Mouse (Mus musculus) spleen, postnatal 14 days (tissue): ENCODE measurements around the gene Mdk.

Source experiments
- DNase-seq, 2 experiments: peaks; one replicate each; pipeline ENCODE4 v3.0.0; 2021 to 2022; ENCODE audit warnings: low spot score in 2 of 2

Mdk gene

DNA sequence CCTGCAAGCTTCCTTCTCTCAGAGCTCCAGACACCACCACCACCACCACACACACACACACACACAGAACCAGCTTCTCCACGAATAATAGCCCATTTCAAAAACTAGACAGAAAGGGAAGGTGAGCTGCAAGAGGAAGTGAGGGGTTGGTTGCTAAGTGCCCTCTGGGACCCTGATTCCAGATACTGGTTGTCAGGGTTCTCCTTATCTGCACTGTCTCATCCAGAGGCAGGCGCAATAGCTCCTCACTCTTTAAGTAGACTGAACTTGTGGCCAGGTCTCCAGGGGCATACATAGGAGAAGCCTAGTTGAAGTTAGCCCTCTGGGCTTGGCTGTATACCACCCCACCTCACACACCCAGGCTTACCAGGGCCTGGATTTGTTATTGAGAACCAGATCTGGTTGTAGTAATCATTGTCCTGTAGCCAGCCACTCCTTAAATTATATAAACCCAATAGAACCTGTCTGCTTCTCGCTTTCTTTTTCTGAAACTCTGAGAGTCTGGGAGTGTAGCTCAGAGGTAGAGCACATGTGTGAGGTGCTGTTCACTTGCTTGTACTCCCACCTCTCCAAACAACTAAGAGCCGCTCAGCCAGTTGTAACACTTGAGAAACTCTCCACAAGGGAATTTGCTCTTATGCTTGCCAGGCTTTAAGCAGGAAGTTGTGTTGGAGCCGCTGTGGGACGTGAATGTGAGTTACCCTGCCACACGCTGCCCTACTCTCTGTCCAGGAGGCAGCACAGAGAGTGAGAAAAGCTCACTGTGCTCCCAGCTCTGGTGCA is 18.6 kb downstream of the Mdk start:
- no peak for DNase-seq

DNA sequence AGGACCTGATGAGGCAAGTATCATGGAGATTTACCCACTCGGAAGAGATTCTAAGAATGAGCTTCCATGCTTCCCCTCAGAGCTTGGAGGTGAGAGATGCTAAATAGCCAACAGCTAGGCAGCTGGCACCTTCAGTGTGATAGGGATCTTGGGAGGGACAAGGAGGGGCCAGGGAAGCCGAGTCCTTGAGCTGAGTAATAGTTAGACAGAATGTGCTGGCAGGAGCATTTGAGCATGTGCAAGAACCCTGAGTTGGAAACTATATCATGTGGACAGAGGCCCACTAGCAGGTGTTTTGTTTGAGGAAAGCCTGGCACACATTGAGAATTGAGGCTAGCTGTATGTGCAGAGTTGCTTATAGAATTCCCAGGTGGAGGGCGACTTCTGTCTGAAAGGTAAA is 19.5 kb downstream of the Mdk start:
- DNase-seq, result no peak

DNA sequence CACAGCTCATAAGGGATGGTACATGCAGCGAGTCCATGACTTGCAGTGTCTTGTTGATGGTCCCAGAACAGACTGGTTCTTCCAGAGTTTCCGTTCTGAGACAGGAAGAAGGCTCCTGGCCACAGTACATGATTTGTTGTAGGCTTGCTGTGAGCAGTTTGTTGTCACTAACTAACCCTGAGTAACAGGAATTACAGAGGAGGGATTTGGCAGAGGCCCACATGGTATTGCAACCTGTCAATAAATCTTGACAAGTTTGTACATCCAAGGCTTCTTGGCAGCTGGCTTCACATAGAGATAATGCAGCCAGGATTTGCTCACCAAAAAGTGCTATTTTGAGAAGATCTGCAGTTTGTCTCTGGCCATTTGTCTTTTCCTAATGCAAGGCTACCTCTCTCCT is 26.0 kb downstream of the Mdk start:
- no peak for DNase-seq

DNA sequence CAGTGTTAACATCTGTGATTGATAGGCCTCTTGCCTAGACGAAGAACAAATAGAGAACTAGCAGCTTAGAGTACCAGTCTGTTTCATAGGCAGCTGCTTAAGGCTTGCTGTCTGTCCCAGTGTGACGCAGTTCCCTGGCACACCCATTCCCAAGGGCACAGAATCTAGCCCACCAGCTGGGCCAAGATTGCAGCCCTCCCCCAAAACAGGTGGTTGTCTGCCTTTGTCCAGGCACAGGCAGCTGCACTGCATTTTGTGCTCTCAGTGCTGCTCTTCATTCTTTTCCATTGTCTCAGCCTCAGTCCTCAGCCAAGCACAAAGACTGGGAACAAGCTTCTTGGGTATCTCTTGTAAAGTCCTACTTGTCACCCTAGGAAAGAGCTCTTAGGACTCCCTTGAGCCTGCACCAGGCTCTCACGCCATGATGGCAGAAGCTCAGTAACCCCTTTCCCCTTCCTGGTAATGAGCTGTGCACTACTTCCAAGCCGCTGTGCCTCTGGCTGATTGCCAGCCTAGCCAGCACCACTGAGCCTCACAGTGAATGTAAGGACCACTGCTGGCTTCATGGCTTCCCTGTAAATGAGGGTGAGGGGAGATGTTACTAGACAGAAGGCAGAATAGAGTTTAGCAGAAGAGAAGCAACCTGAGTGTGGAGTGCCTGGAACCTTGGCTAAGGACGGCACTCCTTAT is 27.3 kb downstream of the Mdk start:
- DNase-seq, result no peak

DNA sequence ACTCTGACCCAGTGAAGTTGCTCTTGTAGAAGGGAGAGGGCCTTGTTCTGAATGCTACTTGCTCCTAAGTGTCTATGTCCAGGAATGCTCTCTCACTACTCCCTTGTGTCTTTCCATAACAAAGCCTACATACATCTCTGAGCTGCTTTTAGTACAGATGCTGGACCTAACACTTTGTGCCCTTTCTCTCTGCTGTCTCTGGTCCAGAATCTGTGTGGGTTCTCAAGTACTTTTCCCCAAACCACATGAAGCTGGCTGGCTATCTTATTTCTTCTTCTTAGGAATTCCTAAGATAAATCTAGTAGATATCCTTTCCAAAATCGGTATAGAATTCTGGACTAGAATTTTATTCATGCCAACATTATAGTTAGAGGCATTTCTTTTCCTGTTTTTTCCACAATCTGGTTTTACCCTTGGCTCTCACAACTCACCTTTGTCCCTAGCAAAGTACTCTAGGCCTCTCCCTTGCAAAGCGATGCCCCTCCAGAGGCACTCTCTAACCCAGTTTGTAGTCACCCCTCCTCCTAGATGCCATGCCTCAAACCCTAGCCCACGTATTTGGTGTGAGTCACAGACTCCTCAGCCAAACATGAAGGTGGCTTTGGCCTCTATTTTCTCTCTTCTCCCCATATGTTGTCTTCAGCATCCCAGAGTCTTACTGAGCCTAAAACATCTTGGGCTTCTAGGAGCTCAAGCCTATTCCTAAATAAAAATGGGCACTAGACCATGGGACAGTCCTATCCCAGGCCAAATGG is 28.7 kb downstream of the Mdk start:
- no peak for DNase-seq

DNA sequence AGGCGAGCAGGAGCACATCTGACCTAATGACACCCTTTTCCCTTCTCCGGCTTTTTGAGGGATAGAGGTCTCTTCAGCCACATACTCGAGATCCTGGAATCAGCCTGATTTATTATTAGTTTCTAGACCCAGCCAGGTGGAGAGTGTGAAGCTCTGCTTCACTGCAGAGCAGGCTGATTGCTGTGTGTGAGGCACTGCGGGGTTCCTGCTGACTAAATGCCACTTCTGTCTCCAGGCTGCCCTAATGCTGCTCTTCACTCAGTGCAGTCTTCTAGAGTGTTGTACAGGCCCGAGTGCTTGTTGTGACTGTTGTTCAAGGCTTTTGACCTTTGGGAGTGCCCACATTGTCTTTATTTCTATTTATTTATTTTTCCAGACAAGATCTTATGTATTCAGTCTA is 29.8 kb downstream of the Mdk start:
- DNase-seq, result no peak

DNA sequence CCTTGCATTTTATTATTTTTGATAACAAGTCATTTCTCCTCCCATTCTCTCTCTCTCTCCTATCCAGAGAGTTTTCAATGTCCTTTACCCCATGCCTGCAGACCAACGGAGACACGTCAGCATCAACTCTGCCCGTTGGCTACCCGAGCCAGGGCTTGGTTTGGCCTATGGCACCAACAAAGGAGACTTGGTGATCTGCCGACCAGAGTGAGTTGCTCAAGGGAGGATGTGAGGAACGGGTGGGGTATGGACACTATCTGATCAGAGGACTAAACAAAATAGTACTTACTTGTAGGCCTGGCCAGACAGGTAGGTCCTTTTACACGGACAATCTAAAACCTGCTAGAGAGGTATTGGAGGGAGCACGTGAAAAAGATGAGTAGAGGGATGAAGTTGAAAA is 31.7 kb downstream of the Mdk start:
- no peak for DNase-seq

DNA sequence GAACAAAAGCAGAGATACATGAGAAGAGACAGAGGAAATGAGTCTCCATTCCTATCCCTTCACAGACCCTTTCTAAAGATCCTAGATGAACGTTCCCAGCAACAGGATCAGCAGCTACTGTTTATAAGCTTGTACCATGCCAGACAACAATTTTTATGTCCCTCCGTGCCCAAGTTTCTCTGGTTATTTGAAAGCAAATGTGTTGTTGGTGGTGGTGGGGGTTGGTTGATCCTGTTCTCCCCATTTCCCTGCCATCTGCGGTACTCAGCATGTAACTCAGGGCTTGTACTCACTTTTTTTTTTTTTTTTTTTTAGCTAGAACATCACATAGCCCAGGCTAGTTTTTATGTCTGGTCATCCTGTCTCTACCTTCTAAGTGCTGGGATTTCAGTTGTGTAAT is 33.0 kb downstream of the Mdk start:
- no peak for DNase-seq

DNA sequence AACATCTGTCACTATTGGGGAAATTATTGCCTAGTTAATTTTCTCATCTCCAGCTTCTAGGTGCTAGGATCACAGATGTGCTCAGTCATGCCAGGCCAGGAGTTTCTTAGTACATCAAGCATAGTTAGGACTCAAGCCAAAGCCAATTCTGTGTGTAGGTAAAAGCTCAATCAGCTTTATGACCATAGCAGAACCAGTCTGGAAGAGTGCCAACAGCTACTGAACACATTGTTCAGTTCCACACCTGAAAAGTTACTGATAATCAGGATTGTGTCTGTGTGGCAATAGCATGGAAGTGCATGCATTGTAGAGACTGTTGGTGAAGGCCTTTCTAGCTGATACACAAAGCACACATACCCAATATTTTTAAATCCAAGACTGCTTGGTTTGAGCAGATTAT is 34.1 kb downstream of the Mdk start:
- no peak for DNase-seq

DNA sequence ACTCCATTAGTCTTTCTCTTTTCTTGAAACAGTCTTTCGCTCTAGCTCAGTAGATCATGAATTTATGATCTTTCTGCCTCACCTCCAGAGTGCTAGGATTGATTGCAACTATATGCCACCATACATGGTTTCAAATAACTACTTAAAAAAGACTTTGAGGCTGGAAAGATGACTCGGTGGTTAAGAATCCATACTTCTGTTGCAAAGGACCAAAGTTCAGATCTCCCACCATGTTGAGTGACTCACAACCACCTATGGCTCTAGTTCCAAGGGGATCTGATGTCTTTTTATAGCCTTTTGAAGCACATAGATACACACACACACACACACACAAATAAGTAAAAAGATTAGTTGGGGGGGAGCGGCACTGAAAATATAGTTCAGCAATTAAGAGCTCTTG is 36.7 kb downstream of the Mdk start:
- no peak for DNase-seq

DNA sequence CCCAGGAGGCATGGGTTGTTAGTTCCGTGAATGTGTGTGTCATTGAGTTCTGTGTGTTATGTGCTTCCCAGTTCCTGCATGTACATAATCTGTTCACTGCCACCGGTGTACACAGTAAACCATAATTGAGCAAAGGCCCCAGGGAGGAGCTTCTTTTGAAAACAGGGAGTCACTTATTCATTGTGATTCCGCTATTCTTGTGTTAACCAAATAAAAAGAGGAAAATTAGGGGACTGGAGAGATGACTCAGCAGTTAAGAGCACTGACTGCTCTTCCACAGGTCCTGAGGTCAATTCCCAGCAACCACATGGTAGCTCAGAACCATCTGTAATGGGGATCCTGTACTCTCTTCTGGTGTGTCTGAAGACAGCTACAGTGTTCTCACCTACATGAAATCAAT is 37.4 kb downstream of the Mdk start:
- DNase-seq, result no peak

DNA sequence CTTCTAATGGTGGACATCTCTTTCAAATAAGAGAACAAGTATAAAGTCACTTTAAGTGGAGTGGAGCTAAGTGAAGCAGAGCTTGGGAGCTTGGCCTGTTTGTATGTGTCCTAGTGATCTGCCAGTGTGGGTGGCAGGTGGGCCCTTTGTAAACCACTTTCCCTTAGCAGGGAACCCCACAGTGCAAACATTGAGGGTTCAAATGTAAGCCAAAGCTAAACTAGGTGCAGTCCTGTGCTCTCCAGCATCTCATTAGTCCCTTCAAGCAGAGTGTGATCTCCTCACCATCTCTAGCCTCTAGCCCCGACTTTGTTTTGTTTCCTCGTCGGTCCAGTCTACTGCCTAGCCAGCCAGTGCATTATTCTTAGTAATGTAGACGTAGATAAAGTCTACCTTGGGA is 47.5 kb downstream of the Mdk start:
- DNase-seq, result no peak

DNA sequence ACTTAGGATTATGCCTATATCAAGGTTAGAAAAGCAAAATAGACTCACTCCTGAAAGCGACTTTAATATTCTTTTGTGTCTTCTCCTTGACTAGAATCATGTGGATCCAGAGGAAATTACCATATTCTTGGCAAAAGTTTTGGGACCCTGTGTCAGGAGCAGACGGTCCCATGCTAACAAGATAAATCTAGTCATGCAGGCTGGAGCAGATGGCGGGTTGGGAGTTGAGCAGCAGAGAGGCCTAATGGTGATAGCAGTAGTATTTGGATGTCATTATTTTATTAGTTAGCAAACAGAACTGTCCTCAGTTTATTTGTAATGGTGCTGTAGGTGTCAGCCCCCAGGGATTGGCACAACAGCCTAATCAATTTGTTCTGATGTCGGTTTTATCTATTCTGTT is 48.1 kb downstream of the Mdk start:
- no peak for DNase-seq
